Comparison of ENCODE assay signal across 8 mouse cellular contexts in genomic region chr4:40677132-40677531, GRCm38 (mm10). TPM values are rescaled to one million over a fixed set of nuclear protein-coding genes. Genes with fewer than 3 reads are reported as not detected.
DNase-seq lines count a peak whose midpoint lies in the region; ATAC-seq lines count a peak whose summit lies in the region.

No protein-coding gene starts in this region.

- H3K4me2 ChIP-seq in heart, embryonic 12.5 days = peak overlapping the region; percentile 40

- no peak for ATAC-seq in heart, embryonic 12.5 days (ENCODE audit: insufficient number of reproducible peaks, low FRiP score)

- H3K36me3 ChIP-seq in heart, embryonic 12.5 days = 0 out of 2 replicates have a peak, but pooled peaks cover 2% of the 10 kb centered on the region

- H3K27me3 ChIP-seq in heart, embryonic 12.5 days (replicated peaks) = no peaks in the 10 kb centered on the region; the same call in none of the 2 replicates

- intact Hi-C loops in left cerebral cortex, postnatal 25 days (cut with DNase I) = no loop called here

- H3K9me3 ChIP-seq in heart, embryonic 12.5 days (replicated peaks) = no peaks in the 10 kb centered on the region; the same call in 1 of the 2 replicates

- WGBS in heart, embryonic 12.5 days = 27% methylated on average over 5 of the region's 5 CpGs

- no peak overlapping the region for H3K4me3 ChIP-seq in heart, embryonic 12.5 days

- H3K4me1 ChIP-seq in heart, embryonic 12.5 days (replicated peaks) = peaks cover 13% of the 10 kb centered on the region

- H3K27ac ChIP-seq in heart, embryonic 12.5 days (ENCODE audit: poor library complexity, severe bottlenecking) = no peak overlapping the region

- no peak for DNase-seq in heart, adult 9 months (ENCODE audit: low spot score in 2 of 2)
- DNase-seq in A20 (ENCODE audit: low read depth, low spot score) = peak; percentile 17
- peak; percentile 55 for DNase-seq in embryo, embryonic 10 days (ENCODE audit: low spot score)
- peak; percentile 47 to 60 for DNase-seq in left cerebral cortex, postnatal 25 days (ENCODE audit: low spot score in 2 of 2)
- peak; percentile 72 for DNase-seq in right cerebral cortex, postnatal 10 days (ENCODE audit: low spot score in 2 of 2)
- DNase-seq in gastrocnemius, postnatal 10 days = no peak
- no peak for DNase-seq in layer of hippocampus, adult 9-10 months (ENCODE audit: low spot score)

- peak overlapping the region; percentile 46; the same call in 1 of the 2 replicates for H3K9ac ChIP-seq in heart, embryonic 12.5 days

RNA-seq across cellular contexts. Expression of gene Aptx, which starts 25.9 kb away (rescaled TPM):
- polyA plus RNA-seq in heart, embryonic 12.5 days (2016; fragmentation: Nextera tagmentation; extraction: Ambion mirVana) = 28.9 and 29.3 TPM in 2 replicates
- 10 to 100 TPM; 25.6 to 29.1 TPM for total RNA-seq in left cerebral cortex, postnatal 25 days (2021)
- total RNA-seq in gastrocnemius, postnatal 10 days (2021) = 10 to 100 TPM; 14.5 to 17.2 TPM

RNA-seq across cellular contexts. Expression of gene Dnaja1, which starts 44.8 kb away (rescaled TPM):
- polyA plus RNA-seq in heart, embryonic 12.5 days (2016; fragmentation: Nextera tagmentation; extraction: Ambion mirVana) = 303 and 308 TPM in 2 replicates
- 100 to 1,000 TPM; 316 to 320 TPM for total RNA-seq in left cerebral cortex, postnatal 25 days (2021)
- 10 to 100 TPM; 55.0 to 76.5 TPM for total RNA-seq in gastrocnemius, postnatal 10 days (2021)

Comparison
In these comparisons a context has a peak if more than half of its experiments do, and no peak if none do; other contexts are left out.
1. DNase-seq: peak in A20 (single experiment), embryo, embryonic 10 days (single experiment), left cerebral cortex, postnatal 25 days (2 of 2) and right cerebral cortex, postnatal 10 days (2 of 2); none in heart, adult 9 months (0 of 2), gastrocnemius, postnatal 10 days (single experiment) and layer of hippocampus, adult 9-10 months (single experiment).
2. RNA of gene Dnaja1, which starts 44.8 kb away (total RNA-seq): 316 to 320 TPM in left cerebral cortex, postnatal 25 days; 55.0 to 76.5 TPM in gastrocnemius, postnatal 10 days; every median in the first group is over 4 times any median in the second.